Mouse (Mus musculus) monocyte, adult 5-6 weeks (primary cell): ENCODE measurements around the gene Cyp27a1. TPM values are rescaled to one million over a fixed set of nuclear protein-coding genes. Genes with fewer than 3 reads are reported as not detected.

Experiments used
- ATAC-seq: fragments of 153-309, 156-312 bp; replicated peaks from 2 replicates; pipeline ENCODE4 v1.8.0; 2017; ENCODE audit warnings: mild to moderate bottlenecking; ENCODE audit not compliant: low TSS enrichment, insufficient number of reproducible peaks, severe bottlenecking, poor library complexity, low FRiP score
- total RNA-seq: library from RNA; stranded (forward); fragments of 200-1000, 200-491, 200-594 nt; gene quantifications from 3 replicates; pipeline ENCODE4 v1.2.3, GENCODE M21; 2017

The Cyp27a1 gene
- total RNA-seq, 1 experiment from 2014 or later, result 91.2 TPM

- no peak for ATAC-seq
These were observed 40.9 kb downstream of the Cyp27a1 start for GRCm38 (mm10) chr1:74754175-74754785.

GRCm38 (mm10) chr1:74759773-74760172 is 46.4 kb downstream of the Cyp27a1 start:
- no peak for ATAC-seq

- ATAC-seq, result peak; percentile 71; the same call in 1 of the 2 replicates
These were observed 49.7 kb downstream of the Cyp27a1 start for GRCm38 (mm10) chr1:74763081-74763480.

- ATAC-seq, result no peak
These were observed 57.5 kb downstream of the Cyp27a1 start for GRCm38 (mm10) chr1:74770727-74771466.

- no peak for ATAC-seq
These were observed 58.1 kb downstream of the Cyp27a1 start for GRCm38 (mm10) chr1:74771467-74771844.

- no peak for ATAC-seq
These were observed 58.3 kb downstream of the Cyp27a1 start, which contains the start of gene Wnt6 for GRCm38 (mm10) chr1:74771845-74771930. Gene Wnt6 (plus strand): TSS chr1:74771892.

GRCm38 (mm10) chr1:74771931-74772620 is 58.7 kb downstream of the Cyp27a1 start:
- no peak for ATAC-seq

- peak; percentile 84 for ATAC-seq
These were observed 59.8 kb downstream of the Cyp27a1 start for GRCm38 (mm10) chr1:74773136-74773535.

GRCm38 (mm10) chr1:74774062-74774461 is 60.7 kb downstream of the Cyp27a1 start:
- no peak for ATAC-seq

- ATAC-seq, result peak; percentile 48
These were observed 62.4 kb downstream of the Cyp27a1 start for GRCm38 (mm10) chr1:74775816-74776215.

GRCm38 (mm10) chr1:74778934-74779486 is 65.6 kb downstream of the Cyp27a1 start:
- no peak for ATAC-seq

GRCm38 (mm10) chr1:74782045-74782444 is 68.7 kb downstream of the Cyp27a1 start:
- peak; percentile 70; the same call in 1 of the 2 replicates for ATAC-seq

- no peak for ATAC-seq
These were observed 70.2 kb downstream of the Cyp27a1 start for GRCm38 (mm10) chr1:74783554-74783953.

GRCm38 (mm10) chr1:74784041-74784759 is 70.8 kb downstream of the Cyp27a1 start:
- ATAC-seq, result 0 out of 2 replicates have a peak, but pooled peaks have one; percentile 46

Other genes starting within 250 kb of the Cyp27a1 start
- gene Cnot9, start 207.5 kb upstream of the Cyp27a1 start, total RNA-seq, result 7.8 to 24.2 TPM (median 13.9 TPM) in 3 replicates
- gene Plcd4, start 170.7 kb upstream of the Cyp27a1 start, total RNA-seq, result 0.19 to 0.97 TPM in 2 of 3 replicates, not detected in the other
- 19.4 to 49.5 TPM (median 24.4 TPM) in 3 replicates for gene Usp37, start 169.3 kb upstream of the Cyp27a1 start, total RNA-seq
- 6.4 to 18.3 TPM (median 16.4 TPM) in 3 replicates for gene Zfp142, start 125.3 kb upstream of the Cyp27a1 start, total RNA-seq
- 3.1 to 10.1 TPM (median 5.5 TPM) in 3 replicates for gene Bcs1l, start 125.3 kb upstream of the Cyp27a1 start, total RNA-seq
- gene Rnf25, start 112.2 kb upstream of the Cyp27a1 start, total RNA-seq, result 30.7 to 48.3 TPM (median 36.2 TPM) in 3 replicates
- gene Stk36, start 112.1 kb upstream of the Cyp27a1 start, total RNA-seq, result 1.2 TPM in 1 of 3 replicates, not detected in the others
- 13.3 to 25.8 TPM (median 21.5 TPM) in 3 replicates for gene Ttll4, start 51.8 kb upstream of the Cyp27a1 start, total RNA-seq
- not detected in 3 replicates for gene Prkag3, start 35.6 kb downstream of the Cyp27a1 start, total RNA-seq
- gene Wnt6, start 58.3 kb downstream of the Cyp27a1 start, total RNA-seq, result 0.87 to 2.2 TPM (median 0.96 TPM) in 3 replicates
- gene Wnt10a, start 77.9 kb downstream of the Cyp27a1 start, total RNA-seq, result not detected in 3 replicates
- gene Cdk5r2, start 141.4 kb downstream of the Cyp27a1 start, total RNA-seq, result not detected in 3 replicates
- gene Fev, start 171.8 kb downstream of the Cyp27a1 start, total RNA-seq, result not detected in 3 replicates
- not detected in 3 replicates for gene Cryba2, start 179.6 kb downstream of the Cyp27a1 start, total RNA-seq
- gene Cfap65, start 222.0 kb downstream of the Cyp27a1 start, total RNA-seq, result not detected in 3 replicates
- not detected in 3 replicates for gene Ihh, start 238.1 kb downstream of the Cyp27a1 start, total RNA-seq